Mouse (Mus musculus): ENCODE data around the gene Prkaa1.
"Not testable (repeated sequence)": the region's sequence is repeated elsewhere in the genome, so short reads cannot be mapped to it uniquely, and the experiment has no call there.

Gene Prkaa1

GRCm38 (mm10) chr15:5165121-5165773 lies 21.6 kb downstream of the Prkaa1 start:
- DNase-seq (ENCODE audit: low read depth, low spot score): no peak

DNA sequence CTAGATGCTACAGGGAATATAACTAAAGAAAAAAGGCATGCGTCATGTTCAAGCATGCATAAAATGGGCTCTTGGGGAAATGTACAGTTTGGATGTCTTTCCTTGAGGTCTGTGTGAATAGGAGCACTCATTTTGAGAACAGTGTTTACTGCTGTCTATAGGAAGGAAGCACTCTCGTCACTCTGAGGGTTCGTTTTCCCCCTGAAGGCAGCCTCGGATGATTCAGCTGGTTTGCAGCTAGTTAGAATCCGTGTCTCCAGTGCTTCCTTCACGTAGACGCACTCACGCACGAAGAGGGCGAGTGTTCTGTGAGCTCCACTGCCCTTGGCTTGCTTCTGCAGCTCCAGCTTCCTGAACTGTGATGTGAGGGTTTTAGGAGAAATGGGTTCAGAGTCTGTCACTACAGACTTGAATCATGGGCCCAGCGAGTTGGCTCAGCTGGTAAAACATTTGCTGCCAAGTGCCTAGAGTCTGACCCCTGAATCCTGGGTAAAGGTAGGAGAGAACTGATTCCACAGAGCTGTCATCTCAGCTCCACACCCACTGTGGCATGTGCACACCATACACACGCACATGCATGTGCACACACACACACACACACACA lies 29.7 kb downstream of the Prkaa1 start:
- no peak for DNase-seq (ENCODE audit: low read depth, low spot score)

DNA sequence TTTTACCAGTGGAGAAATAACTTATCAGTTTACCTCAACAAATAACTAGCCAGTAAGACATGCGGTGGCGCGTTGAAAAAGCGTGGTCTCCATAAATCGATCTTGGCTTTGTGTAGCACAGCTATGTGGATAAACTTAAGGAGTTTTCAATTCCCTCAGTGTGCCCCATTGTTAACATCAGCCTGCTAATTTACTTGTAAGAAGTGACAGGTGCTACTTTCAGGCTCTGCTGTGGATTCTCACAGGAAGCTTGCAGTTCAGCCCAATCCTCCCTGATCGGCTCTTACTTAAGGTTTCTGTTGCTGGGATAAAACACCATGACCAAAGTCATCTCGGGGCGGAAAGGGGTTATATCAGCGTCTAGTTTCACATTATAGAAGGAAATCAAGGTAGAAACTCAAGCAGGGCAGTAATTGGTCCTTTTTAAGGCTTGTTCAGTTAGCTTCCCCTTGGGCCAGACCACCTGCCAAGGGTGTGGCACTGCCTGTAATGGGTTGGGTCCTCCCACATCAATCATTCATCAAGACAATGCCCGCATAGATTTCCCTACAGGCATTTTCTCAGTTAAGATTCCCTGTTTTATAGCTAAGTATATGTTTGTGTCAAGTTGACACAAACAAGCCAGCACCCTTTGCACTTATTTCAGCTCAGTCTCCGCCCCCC lies 41.1 kb downstream of the Prkaa1 start:
- no peak for DNase-seq (ENCODE audit: low read depth, low spot score)

GRCm38 (mm10) chr15:5185366-5186292 lies 42.0 kb downstream of the Prkaa1 start, which contains the start of gene Ttc33:
Ttc33 (plus strand) TSS chr15:5185525.
- peak; percentile 60 for DNase-seq (ENCODE audit: low read depth, low spot score)

DNA sequence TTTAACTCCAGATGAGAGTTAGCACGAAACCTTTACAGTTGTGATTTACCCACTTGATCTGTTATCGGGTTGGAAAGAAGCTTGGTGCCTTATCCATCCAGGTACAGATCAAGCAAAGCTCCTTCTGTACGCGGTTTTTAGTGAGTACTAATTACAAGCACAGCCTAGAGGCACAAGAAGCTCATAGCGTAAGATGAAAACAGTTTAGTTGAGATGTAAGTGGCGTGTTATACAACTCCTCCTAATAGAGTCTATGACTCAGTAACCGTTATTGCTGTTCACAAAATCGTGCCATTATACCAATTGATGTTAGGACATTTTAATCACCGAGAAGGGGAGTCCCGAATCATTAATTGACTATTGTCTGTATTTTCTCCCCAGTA lies 42.6 kb downstream of the Prkaa1 start:
- DNase-seq (ENCODE audit: low read depth, low spot score): no peak

DNA sequence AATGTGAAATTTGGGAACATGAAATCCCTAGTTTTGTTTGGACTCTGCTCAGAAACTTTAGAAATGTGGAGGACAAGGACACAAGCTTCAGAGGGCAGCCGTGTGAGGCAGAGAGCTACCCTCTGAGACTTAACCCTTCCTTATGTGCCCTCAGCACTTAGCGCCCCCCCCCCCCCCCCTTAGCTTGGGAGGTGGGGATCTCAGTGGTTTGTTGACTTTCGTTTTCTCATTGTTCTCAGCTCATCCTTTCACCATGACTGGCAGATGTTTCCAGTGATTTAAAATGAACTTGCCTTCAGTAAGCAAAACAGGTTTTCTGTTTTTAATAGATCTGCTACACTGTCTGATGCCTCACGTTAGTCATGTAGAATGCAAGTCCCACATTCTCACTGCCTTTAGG lies 43.5 kb downstream of the Prkaa1 start:
- no peak for DNase-seq (ENCODE audit: low read depth, low spot score)

DNA sequence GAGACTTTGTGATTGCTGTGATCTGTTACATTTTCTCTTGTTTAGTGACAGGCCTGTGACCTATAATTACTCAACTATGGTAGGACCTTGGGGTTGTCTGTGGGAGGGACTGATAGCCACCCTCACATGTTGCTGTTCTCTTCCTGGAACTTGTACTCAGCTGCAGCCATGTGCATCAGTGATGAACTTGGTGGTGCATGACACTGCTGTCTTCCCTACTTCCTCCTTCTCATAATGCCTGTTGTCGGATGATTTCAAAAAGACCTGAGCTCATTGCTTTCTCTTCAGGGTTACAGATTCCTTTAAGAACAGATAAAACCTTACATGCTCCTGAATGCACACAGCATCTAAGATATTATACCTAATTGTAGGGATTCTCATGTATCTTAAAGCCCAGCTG lies 44.4 kb downstream of the Prkaa1 start:
- DNase-seq (ENCODE audit: low read depth, low spot score): no peak

DNA sequence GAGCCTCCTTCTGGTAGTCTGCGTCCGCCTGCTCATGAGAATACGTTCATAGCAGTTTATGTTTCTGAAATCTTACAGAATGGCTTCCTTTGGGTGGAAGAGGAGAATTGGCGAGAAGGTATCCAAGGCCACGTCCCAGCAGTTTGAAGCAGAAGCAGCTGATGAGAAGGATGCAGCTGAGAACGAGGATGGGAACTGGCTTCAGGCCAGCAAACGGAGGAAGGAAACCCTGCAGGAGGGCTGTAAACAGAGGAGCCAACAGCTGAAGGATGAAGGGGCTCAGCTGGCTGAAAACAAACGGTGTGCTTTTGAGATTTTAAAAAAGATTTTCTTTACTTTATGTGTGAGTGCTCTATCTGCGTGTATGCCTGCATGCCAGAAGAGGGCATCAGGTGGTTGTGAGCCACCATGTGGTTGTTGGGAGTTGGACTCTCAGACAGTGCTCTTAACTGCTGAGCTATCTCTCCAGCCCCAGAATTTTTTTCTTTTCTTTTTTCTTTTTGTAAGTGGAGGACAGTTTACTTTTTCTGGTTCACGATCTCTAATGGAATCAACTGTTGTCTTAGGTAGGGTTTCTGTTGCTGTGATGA lies 45.9 kb downstream of the Prkaa1 start:
- no peak for DNase-seq (ENCODE audit: low read depth, low spot score)

DNA sequence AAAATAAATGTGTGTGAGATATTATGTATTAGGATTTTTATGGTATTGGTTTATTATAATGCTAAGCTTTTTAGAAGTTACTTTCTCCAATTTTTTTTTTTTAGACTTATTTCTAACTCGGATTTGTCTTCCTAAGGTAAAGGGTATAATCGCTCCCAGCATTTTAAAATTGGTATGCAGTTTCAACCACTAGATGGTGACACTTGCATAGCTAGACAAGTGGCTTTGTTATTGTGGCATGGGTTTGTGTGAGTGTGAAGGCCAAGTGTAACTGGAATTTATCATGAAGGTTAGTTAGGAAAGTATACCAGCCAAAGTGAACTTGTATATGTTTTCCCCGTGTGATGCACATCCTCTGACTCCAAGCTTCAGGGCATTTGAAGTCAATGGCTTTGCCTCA lies 50.2 kb downstream of the Prkaa1 start:
- no peak for DNase-seq (ENCODE audit: low read depth, low spot score)

- DNase-seq (ENCODE audit: low read depth, low spot score): no peak
Measured at GRCm38 (mm10) chr15:5194446-5194845, 50.8 kb downstream of the Prkaa1 start.

DNA sequence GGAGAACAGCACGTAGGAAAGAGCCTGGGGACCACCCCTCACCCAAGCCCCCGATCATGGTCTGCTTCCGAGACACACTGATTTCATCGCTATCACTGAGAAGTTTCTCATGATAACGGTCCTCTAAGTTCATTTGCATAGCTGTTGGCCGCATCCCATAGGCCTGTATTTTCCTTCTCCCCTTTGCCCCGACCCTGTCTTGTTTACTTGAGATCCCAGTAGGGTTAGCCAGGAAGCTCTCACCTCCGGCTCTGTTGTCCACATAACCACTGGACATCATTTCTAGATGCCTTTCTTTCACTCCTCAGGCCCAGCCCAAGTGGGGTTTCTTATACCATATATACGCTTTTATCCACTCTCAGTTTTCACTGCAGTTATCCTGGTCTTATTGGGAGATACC lies 51.3 kb downstream of the Prkaa1 start:
- DNase-seq (ENCODE audit: low read depth, low spot score): no peak

DNA sequence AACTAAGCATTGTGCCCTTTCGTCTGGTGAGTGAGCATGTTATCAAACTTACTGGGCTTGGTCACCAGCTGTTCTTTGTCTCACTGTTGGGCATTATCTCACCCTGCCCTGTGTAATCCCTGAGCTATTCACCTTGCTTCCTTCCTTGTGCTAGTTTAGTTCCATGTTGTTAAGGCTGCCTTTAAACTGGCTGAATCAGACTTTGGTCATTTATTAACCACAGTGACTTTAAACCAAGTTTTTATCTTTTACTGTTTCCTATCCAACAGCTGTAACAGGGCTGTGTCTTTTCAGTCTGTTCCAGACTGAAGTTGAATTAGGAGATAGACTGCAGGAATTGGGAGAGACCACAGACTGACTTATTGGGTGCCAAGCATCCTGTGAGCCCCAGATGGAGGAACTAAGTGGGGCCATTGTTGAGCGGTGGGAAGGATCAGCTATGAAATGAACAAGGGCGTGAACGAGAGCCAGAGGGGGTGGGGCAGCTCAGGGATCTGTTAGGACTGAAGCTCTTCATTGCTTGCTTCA lies 52.4 kb downstream of the Prkaa1 start:
- DNase-seq (ENCODE audit: low read depth, low spot score): no peak

DNA sequence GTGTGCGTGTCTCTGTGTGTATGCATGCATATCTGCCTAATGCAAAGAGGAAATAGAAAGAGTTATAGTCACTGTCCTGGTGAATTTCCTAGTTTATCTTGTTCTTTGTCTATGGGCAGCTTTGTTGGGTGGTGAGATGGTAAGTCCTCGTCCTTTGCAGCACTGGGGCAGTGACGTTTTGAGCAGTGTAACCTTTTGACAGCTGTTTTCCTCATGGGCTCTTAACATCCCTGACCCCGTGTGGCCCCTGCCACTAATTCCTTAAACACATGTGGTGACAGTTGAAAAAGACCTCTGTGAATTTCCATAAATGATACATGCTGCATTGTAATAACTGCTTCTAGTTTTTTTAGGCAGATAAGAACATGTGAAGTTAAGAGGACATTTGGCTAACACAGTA lies 53.0 kb downstream of the Prkaa1 start:
- no peak for DNase-seq (ENCODE audit: low read depth, low spot score)

DNA sequence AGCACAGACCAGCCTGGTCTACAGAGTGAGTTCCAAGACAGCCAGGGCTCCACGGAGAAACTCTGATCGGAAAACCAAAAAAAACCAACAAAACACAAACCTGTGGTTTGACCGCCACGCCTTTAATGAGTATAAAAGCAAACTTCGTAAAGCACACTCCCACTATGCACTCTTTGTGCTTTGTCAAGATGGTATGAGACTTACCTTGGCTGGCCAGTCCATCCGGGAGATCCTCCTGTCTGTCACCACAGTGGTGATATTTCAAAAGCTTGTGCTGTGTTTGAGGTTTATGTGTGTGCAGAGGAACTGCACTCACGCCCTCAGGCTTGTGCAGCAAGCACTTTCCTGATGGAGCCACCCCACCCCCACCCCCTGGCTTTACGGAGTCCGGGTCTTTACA lies 61.6 kb downstream of the Prkaa1 start:
- no peak for DNase-seq (ENCODE audit: low read depth, low spot score)

- DNase-seq (ENCODE audit: low read depth, low spot score): no peak
Measured at GRCm38 (mm10) chr15:5209116-5209515, 65.5 kb downstream of the Prkaa1 start.

- no peak for DNase-seq (ENCODE audit: low read depth, low spot score)
Measured at GRCm38 (mm10) chr15:5220491-5220890, 76.8 kb downstream of the Prkaa1 start.

DNA sequence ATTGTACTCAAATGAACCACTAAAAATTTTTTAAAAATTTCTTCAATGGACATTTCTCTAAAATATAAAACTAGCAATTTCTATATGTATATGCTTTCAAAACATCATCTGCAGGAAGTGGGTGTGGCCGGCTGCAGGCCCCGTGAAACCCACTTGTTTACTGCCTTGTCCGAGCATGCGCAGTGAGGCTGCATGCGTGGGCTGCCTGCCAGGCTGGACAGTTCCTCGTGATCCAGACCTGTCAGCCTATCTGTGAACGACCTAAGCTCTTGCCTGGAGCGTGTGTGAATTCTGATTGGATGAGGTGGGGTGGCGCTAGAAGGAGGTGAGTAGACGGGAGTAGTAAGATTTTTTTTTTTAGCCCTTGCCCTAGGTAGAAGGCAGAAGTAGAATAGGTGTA lies 87.1 kb downstream of the Prkaa1 start:
- DNase-seq (ENCODE audit: low read depth, low spot score): not testable (repeated sequence)

Data from brain, embryonic 18.5 days (tissue).